Mouse (Mus musculus) adrenal gland, postnatal 14 days (tissue): ENCODE data around the gene Lemd1. TPM values are rescaled to one million over a fixed set of nuclear protein-coding genes. Genes with fewer than 3 reads are reported as not detected.

Experiments
- DNase-seq: peaks from one replicate; pipeline ENCODE4 v3.0.0; 2021; ENCODE audit warnings: mixed read lengths
- total RNA-seq: library from RNA; stranded (reverse); gene quantifications from 2 replicates; pipeline ENCODE4 v1.2.3, GENCODE M21; 2021

Gene Lemd1
- total RNA-seq, 1 experiment from 2014 or later = not detected

DNA sequence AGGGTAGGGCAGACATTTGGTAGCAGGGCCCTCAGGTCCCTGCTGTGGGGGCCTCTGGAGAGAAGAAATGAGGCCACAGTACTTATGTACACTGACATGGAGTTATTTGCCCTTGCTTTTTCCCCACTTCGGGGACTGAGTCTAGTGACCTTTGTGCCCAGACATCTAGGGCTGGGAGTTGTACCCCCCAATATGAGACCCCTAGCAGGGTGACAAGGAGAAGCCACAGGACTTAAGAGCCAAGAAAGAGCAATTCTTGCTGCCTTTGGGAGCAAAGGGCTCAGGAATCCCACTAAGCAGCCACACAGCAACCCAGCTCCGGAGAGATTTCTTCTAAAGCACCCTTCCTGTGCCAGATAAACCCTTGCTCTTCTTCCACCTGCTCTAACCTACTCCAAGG, 10.7 kb downstream of the Lemd1 start:
- no peak for DNase-seq

DNA sequence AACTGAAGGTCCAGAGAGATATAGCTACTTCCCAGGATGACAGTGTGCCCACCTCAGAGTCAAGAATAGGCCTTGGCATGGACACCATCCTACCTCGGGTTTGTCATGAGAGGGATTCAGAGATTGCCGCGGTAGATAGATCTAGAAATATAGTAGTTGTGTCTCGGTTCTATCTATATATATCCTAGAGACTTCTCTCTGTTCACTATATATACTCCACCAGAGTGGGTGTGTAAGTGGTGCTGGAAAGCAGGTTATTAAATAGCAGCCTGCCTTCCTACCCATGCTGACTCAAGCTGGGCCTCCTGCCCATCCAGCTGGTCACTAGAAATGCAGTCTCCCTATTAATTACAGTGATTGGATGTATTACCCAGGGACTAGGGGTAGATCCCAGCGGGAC, 11.5 kb downstream of the Lemd1 start:
- DNase-seq = no peak

DNA sequence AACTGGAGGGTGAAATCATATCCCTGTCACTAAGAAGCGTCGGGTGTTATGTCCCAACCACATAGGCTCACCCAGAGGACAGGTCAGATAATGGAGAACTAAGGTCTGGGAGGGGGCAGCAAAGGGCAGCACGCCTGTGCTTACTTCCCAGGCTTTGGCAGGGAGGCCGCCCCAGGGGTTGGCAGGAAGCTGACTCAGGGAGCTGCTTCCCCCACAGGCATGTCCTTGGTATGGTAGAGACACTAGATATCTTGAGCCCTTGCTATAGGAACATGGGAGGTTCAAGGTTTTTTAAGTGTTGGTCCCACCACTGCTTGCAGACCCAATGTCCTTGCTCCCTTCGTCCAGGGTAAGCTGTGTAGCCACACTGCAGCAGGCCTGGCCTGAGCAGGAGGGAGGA, 14.7 kb downstream of the Lemd1 start:
- peak; percentile 65 for DNase-seq

DNA sequence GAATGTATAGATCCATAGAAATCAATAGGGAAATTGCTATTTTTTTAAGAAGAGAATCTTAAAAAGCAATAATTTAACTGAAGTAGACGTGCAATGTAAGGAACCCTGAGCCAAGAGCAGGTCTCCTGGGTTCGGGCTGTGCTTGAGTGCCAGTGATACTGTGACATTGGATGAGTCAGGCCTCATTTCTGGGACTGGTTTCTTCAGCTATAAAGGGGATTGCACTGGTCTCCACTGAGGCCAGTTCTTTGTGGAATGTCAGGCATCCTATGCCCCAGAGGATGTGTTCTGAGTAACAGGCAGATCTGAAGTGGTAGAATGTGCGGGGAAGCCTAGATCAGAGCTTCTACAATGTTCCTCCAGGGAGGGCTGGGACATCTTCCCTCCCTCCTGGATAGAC, 15.6 kb downstream of the Lemd1 start:
- DNase-seq = peak; percentile 24

DNA sequence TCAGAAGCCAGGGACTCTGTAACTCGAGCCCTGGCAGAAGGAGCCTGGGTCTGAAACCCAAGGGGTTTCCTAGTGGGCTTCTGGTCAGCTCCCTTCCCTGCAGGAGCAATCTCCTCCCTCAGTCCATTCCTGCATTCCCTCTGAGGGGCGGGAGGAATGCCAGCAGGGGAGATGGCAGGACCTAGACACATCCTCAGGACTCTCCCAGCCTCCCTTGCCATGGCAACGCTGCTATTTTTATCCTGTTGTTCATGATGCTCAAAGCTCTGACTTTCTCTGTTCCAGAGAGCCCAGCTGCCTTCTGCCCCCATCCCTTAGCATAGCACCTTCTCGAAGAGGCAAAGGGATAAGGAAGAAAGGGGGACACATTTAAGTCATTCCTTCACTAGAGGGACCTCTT, 16.9 kb downstream of the Lemd1 start:
- DNase-seq = no peak

DNA sequence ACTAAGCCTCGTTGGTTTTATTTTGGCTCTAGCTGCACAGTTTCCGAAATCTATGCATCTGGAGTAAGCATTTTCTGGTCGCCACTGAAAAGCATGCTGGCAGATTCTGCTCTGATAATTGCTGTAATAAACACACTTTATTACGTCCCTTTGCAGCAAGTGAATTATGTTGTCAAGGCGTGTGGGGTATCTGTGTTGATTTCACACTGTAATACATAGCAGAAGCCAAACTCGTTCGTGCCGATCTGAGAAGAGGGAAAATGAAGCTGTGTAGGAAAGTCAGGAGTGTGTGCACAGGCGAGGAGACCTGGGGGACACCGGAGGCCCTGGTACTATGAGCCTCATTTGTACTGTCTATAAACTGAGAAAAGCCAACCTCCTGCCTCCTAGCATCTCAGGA, 18.2 kb downstream of the Lemd1 start:
- DNase-seq = peak; percentile 1

DNA sequence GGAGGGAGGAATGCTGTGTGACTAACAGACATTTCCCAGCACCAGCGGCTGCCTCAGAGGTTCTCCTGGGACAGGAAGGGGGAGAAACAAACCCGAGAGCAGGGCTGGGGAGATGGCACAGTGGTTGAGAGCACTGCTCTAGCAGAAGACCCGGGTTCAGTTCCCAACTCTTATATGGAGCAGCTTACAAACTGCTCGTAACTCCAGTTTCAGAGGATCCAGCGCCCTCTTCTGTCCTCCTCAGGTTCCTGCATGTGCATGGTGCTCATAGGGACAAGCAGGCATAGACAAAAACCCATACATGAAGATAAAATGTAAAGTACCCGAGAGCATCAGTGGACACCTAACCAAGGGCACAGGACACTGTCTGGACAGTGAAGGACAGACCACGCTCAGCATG, 19.7 kb downstream of the Lemd1 start:
- peak; percentile 65 for DNase-seq

DNA sequence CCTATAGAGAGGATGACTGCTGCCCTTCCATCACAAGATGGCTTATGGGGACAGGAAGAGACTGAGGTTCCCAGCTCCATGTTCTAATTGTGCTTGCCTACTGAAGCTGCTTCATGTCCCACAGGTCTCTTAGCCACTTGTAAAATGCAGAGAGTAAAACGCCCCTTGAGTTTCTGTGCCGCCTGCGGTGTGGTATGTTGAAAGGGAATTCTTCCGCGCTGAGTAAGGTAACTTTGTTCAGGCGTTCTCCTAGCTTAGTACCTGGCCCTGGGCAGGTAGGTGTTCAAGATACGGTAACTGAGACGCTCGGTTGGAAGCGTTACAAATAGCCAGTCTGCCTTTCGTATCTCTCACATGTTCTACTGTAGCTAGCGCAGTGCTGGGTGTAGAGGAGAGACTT, 20.4 kb downstream of the Lemd1 start:
- no peak for DNase-seq

DNA sequence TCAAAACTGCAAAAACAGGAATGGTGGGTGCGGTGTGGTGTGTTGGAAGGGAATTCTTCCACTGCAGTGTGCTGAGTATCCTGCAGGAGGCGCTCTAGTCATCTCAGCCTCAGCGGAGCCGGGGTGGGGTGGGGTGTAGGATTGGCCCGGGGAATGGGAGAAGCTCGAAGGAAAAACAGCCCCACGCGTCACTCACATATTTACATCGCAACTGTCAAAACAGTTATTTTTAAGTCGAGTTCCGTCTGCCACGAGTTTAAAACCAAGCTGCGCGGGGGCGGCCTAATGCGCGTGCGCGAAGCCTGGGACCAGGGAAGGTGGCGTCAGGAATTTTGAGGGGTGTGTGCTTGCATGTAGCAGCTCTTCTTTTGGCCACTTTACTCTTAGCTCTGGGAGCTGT, 21.0 kb downstream of the Lemd1 start:
- DNase-seq = peak; percentile 74

DNA sequence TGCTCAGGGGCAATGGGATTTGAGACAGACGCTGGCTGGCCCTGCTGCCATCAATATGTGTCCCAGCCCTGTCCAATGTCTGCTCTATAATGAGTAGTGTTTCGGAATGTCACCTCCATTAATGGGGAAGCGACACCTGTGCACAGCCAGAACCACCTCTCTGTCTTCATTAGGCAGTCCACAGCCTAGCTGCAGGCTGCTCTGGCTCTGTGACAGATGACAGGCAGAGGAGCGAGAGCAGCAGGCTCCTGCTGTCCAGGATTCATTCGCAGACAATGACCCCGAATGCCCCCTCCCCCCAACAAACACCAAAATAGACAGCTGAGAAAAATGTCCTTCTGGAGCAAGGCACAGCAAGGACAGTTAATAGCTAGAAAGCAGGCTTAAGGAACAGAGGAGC, 21.8 kb downstream of the Lemd1 start:
- DNase-seq = peak; percentile 36

DNA sequence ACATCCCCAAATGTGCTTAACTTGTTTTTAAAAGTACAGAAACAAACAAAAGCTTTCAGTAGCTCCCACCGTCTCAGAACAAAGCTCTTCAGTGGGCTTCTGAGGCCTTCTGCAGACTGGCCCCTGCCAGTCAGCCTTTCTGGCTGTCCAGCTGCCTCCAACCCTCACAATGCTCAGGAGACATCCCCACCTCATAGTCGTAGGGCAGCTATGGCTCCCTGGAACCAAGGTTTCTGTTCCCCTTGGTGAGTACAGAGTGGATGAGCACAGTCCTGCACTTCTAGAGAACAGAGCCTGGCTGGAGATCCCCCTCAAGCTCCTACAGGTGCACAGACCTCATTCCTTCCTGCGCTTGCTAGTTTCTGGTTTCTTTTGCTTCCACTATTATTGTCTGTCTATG, 25.0 kb downstream of the Lemd1 start:
- no peak for DNase-seq

DNA sequence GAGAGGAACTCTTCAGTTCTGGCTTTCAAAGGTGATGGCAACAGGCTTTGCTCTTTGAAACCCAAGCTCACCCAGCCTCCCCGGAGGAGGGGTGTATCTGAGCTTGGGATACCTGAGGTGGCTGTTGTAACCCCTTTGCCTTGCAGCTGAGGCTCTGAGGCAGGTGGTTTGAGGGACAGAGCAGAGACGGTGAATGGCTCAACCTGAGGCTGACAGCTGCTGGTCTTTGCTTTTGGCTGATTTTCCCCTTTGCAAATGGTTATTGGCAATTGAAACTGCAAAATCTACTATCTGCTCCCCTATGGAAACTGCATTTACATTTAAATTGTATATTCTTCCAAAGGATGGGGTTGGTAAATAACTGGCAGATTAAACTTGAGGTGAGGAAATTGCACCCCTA, 30.4 kb downstream of the Lemd1 start:
- no peak for DNase-seq

DNA sequence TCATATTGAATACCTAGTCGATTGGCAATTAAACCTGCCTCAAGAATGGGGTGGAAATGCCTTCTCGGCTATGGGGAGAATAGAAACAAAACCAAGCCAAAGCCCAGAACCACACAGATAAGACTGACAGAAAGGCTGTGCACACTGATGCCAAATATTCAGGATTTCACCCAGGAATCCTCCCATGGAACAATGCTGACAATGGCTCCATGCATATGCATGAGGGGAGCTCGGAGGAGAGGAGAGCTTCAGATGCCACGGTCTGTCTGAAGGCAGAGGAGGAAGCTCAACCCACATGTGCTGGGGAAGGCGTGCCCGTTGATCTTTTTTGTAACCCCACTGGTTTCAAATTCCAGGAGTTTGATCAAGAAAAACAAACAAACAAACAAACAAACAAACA, 30.9 kb downstream of the Lemd1 start:
- DNase-seq = no peak

DNA sequence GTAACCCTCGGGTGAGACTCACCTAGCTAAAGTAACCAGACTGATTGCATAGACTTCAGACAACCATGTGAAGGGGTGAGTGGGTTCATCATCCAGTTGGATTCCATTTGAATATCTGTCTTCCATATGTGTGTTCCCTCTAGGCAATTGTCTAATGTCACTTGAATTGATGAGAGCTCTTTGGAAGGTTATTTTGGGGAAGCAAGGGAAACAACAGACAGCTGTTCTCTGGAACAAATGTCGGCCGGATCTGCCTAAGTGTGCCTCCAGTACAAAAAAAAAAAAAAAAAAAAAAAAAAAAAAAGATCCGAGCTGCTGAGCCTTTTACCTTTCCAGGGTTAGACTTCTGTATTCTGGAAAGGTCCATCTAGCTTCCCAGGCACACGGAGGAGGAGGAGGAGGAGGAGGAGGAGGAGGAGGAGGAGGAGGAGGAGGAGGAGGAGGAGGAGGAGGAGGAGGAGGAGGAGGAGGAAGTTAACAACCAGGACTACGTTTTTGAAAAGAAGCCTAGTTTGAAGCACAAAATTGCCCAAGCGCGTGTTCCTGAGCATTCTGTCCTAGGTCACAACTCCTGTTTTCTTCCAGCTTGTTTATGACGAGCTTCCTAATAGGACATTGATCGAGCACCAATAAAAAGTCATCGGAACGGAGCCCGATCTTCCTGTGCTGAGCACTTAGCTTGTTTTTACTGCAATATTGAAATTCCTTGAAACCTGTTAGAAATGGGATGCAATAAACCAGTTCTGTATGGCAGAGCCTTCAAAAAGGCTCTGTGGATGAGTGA, 35.3 kb downstream of the Lemd1 start:
- DNase-seq = no peak

DNA sequence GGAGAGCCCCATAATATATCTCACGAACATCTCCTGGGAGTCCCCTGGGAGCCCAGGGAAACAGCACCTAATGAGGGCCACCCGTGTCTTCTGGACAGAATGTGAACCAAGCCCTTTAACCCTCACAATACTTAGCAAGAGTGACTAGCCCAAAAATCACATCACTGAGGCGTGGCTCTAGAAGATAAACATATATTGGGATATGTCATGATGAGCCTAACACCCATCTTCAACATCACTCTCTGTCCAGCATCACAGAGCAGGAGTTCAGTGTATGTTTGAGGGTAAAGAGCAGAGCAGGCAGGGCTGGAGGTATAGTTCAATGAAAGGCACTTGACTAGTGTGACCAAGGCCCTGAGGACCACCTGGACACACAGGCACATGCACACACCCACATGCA, 38.4 kb downstream of the Lemd1 start, which contains the start of gene Gm10188:
Gene Gm10188, minus strand, starts transcription at position 101 of the 400 bp plus-strand sequence.
- no peak for DNase-seq

DNA sequence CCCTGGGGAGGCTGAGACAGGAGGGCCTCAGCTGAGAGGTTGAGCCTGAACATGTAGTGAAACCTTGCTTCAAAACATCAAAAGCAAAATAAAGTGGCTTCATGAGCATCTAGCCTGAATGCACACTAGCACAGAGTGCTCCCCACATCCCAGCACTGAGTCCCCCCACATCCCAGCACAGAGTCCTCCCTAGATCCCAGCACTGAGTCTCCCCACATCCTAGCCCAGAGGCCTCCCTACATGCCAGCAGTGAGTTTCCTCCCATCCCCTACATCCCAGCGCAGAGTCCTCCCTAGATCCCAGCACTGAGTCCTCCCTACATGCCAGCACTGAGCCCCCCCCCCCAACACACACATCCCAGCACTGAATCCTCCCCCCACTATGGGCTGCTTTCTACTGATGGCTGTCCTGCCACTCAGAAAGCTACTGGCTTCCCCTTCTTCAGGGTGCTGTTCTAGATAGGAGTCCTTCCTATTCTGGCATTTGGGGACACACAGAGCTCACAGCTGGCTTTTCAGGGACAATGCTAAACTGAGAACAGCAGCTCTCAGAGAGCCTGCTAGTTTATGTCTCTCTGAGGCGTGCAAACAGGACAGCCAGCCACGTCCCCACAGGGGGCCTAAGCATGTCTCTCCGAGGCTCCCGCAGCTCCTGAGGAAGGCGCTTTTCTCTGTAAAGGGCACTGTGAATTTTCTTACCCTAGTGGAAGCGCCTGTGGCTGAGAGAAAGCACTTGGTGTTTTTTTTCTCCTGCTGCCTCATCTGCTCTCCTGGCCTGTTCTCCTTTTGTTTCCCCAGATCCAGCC, 40.4 kb downstream of the Lemd1 start:
- no peak for DNase-seq

DNA sequence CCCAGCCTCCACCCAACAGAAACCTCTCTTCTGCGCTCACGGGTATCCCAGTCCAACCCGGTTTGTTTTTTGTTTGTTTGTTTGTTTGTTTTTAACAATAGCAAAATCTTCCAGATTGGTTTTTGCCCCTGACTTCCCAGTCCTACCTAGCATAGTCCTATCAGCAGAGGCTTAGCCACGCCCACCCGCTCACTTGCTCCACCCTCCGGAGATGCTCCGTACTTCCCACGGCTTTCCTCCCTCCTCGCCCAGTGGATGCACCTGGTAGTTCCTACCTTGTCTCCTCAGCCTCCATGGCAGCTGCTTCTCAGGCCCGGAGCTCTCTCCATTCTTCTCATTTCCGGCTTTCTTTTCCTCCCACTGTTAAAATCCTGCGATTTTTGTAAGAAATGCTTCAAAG, 42.3 kb downstream of the Lemd1 start:
- DNase-seq = peak; percentile 27

DNA sequence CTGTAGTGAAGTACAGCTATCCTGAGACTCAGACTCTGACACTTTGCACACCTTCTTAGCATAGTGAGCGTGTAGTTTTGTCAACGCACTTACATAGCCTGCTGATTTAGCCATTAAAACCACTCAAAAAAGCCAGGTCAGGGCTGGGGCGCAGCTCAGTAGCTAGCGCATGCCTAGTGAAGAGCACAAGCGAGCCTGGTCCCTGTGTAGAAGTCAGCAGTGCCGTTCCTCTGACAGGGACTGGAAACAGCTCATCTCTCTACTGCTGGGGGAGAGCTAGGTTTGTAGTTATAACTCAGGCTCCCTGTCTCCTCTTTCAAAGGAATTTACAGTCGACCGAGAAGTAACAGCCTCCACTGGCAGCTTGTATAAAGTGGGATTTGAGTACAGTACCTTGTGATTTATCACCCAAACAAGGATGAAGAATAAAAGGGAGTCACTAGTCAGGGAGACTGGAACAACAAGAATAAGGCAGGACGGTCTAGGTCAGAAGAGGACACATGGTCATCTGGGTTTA, 43.6 kb downstream of the Lemd1 start:
- peak; percentile 24 for DNase-seq

DNA sequence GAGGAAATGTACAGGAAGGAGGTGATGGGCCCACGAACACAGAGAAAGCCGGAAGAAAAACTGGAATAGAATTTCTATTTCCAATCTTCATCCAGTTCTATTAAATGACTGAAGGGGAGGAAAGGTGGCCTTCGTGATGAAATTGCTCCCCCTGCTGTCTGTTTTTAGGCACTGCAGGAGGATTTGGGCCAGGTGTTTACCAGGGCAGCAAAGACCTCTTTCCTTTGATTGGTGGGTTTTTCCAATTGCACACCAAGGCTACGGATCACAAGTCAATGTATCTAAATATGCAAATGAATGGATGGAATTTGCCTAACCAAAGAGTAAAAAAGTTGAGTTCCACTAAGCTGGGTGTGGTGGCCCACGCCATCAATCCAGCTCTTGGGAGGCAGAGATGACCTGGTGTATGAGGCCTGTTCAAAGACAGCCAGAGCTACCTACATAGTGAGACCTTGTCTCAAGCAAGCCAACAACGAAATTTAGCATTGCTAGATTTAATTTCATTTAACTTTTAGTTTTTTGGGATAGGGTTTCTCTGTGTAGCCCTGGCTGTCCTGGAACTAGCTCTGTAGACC, 46.4 kb downstream of the Lemd1 start:
- DNase-seq = peak; percentile 80

DNA sequence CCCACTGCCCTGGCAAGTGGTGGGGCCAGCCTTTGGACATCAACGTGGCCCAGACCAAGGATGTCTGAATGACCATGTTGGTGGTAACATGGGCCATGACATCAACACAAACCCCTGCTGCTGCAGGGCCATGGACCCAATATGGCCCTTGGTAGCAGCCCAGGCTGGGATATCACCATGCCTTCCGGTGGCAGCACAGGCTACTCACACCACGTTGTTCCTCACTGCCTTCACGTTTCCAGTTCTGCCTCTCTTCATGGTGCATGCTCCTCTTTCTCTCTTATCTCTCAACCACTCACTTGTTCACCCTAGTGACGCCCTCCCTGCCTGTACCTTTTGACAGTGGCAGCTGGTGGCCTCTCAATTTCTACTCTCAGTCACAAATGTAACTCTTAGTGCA, 53.8 kb downstream of the Lemd1 start:
- no peak for DNase-seq

DNA sequence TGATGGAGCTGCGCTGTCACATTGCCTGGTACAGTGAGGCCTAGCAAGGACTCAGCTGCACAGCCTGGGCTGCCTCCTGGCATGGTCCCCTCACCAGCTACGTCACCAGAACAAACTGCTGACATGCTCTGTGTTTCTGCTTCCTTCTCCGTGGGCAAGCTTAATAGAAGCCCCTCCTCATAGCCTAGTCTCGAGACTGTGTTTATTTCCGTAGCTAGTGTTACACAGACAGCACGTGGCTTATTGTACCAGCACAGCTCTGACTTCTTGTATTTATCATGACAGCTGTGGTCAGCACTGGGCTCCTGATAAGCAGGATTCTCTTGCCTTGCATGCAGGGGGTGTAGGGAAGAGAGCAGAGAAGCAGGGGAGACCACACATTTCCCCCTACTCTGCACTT, 54.9 kb downstream of the Lemd1 start:
- DNase-seq = no peak

DNA sequence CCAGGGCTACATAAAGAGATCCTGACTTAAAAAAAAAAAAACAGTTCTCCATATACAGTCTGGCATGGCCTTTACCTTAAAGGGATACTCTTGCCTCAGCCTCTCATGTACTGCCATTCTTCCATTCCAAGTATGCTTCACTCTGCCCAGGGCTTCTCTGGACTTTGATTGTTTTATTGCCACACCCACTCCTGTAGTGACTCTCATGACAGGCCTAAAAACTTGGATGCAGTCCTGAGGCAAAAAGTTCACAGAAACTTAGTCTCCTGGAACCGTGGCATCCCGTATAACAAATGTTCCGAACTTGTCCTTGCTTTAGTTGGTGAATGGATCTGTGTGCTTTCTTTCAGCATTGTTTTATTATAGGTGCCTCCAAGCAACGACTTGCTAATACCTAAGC, 55.4 kb downstream of the Lemd1 start:
- DNase-seq = no peak

DNA sequence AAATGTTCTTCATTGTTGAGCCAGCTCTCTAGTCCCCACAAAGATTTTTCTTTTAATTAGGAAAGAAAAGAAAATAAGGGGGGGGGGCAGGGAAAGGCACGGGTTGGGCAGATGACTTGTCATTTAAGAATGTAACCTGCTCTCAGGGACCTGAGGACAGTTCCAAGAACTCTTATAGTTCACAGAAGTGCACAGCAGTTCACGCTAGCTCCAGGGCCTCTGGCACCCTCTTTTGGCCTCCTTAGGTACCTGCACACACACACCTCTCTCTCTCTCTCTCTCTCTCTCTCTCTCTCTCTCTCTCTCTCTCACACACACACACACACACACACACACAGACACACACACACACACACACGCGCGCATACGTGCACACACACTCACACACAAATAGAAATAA, 63.2 kb downstream of the Lemd1 start:
- DNase-seq = no peak
